Mouse (Mus musculus): ENCODE results near the gene Plekhs1.

Plekhs1 gene

DNA sequence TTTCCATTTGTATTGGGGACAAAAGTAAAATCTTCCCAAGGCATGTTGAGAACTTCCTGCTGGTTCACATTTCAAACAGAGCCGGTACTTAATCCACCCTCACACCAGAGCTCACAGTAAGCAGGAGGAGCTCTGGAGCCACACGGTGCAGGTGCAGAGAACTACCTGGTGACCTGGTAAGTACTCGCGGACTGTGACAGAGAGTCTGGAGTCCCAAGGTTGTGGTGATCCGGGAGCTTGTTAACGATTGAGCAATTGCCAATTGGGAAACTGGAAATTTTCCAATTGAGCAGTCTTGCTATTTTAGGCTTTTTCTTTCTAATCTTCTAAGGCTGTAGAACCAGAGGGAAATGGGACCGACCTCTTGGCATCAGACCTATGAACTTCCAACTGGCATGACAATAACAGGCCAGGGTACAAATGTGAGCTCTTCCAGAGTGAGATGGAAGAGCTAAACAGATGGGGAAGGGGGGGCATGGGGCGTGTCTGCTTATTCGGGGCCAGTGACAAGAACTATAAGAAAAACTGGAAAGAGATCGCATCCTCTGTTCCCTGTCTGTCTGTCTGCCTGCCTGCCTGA, at the start of gene Plekhs1:
Plekhs1 (plus strand) TSS at position 119 of the 580 bp plus-strand sequence.
- no peak for DNase-seq (ENCODE audit: extremely low read depth, low read depth, low spot score)

DNA sequence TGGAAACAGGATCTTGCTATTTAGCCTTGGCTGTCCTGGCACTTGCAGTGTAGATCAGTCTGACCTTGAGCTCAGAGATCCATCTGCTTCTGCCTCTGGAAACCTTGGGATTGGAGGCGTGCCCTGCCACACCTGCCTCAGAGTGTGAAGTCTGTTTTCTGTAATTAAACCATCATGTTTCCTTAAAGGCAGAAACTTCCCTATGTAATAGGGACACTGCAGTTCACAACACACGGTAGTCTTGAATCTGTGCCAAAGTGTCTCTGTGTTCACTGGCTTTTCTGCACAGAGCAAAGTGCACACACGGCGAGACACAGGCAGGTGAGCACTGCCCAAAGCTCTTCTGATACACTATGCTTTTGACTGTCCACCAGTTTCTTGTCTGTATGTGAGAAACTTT, 43.0 kb upstream of the Plekhs1 start:
- no peak for DNase-seq (ENCODE audit: extremely low read depth, low read depth, low spot score)

DNA sequence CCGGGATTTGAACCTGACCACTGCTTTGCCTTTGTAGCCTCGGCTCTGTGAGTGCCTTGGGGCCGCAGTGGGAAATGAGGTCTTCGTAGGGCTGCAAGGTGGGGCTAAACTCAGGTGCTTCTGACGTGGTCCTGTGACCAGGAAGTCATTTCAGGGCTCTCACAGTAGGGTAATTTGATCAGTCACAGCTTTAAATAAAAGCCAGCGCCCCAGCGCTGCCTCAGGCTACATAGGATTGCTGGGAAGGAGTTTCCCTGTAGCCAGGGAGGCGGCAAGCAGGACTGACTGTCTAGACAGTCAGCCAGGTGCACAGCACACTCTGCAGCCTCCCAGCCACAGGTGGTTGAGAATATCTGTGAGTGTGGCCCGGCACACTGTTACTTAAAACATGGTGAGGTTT, 42.0 kb upstream of the Plekhs1 start:
- DNase-seq (ENCODE audit: extremely low read depth, low read depth, low spot score), result no peak

DNA sequence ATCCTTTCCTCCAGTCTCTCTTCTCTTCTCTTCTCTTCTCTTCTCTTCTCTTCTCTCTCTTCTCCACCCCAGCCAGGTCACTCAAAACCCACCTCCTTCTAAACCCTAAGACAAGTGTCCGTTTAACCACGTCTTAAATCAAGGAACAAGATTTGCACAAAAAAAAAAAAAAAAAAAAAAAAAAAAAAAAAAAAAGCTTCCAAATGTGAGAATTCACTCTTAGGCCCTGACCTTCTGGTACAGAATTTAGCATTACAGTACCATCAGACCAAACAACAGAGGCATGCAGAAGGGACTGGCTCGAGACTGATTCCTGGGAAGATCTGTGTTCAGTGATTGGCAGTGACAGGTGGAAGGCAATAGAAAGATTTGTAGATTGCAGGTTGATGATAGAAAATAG, 41.1 kb upstream of the Plekhs1 start:
- DNase-seq (ENCODE audit: extremely low read depth, low read depth, low spot score), result no peak

DNA sequence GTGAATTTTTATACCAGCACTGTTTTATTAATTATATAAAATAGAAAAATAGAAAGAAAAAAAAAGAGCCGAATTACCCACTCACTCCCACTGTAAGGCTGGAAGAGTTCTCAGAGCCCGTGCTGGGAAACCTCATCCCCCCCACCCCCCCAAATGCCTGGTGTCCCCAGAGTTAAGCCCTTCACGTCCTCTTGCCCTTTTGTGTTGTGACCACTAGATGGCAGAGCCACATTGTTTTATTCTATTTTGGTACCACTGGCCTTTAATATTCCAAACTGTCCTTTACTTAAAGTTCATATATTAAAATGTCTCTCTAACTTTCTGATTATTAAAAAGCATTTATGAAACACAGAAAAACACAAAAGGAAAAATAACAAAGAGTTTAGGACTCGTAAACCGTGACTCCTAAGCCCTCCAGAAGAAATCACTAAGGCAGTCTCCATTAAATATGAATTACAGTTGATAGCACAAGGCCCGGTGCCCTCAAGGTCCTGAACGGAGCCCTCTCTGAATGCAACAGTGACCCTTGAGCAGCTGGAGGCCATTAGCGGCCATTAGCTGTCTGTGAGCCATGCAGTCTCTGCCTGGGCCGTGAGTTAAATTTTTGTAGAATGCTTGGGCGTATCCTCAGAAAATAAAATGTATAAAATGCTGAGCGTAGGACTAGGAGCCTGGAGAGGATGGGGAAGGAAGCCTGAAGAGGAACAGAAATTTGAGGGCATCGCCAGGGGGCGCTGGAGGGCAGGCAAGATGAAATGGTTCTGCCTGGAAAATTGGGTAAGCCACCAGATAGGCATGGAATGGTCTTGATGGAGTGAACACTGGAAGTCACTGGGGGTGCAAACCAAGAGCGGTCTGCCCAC, 38.7 kb upstream of the Plekhs1 start:
- DNase-seq (ENCODE audit: extremely low read depth, low read depth, low spot score), result no peak

DNA sequence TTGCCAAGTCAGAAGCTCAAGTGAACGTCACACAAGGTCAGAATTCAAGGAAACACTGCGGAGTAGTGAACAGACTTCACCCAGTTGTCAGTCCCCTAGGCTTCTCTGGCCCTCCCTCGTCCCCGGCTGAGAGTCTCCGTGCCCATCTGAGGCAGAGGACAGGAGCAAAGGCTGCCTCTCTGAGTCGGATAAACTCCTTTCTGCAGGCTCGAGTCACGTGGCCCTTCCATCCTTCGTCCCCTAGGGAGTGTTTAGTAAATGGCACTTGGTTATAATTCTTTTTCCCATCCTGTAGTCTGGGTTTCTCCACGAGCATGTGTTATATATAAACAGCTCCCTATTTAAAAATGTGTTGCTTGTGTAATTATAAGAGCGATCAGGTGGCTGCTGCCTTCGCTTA, 38.1 kb upstream of the Plekhs1 start:
- no peak for DNase-seq (ENCODE audit: extremely low read depth, low read depth, low spot score)

DNA sequence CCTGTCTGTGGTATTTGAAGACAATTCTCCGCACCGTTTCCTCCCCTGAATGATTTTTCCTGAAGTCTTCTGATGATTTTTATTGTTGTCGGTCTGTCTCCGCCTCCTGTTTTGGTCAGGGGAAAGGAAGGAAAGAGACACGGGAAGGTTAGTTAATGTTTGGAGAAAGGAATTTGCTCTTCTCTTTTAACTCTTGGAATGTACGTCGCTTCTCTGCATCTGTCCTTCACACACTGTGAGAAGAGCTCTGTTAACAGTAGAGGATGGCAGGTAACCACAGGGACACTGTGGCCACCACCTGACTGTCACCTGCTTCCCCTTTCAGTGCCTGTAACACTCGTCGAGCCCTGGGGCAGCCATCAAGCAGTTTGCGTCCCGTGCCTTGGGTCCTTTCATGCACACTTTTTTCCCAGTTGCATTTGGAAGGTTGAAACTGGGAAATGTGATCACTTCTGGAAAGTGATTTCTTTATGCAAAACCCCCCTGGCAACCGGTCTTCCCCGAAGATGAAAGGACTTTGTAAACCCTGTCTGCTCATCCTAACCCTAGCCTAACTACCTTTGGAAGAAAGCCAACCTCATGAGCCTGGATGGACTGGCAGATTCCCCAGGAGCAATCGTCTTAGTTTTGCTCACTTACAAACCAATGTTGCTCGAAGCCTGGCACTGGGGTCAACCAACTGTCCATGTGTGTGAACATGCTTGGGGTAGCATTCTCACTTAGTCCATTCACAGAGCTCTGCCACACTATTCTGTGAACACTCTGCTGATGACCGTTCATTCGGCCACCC, 36.6 kb upstream of the Plekhs1 start:
- DNase-seq (ENCODE audit: extremely low read depth, low read depth, low spot score), result no peak

DNA sequence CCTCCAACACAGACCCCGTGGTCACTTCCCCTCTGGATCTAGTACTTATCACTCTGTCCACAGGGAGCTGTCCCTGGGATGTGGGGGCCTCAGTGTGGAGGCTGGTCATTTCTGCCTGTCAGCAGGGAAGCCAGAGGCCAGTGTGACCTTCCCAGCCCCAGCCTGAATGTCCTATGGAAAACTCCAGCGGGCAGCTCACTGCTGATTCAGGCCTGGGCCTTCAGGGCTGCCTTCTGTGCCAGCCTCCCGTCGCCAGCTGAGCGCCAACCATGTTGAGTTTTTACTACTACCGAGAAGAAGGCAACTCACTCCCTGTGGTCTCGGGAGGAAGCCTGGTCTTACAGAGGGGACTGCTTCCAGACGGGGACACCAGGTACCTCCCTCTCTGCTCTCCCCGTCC, 35.9 kb upstream of the Plekhs1 start:
- no peak for DNase-seq (ENCODE audit: extremely low read depth, low read depth, low spot score)

DNA sequence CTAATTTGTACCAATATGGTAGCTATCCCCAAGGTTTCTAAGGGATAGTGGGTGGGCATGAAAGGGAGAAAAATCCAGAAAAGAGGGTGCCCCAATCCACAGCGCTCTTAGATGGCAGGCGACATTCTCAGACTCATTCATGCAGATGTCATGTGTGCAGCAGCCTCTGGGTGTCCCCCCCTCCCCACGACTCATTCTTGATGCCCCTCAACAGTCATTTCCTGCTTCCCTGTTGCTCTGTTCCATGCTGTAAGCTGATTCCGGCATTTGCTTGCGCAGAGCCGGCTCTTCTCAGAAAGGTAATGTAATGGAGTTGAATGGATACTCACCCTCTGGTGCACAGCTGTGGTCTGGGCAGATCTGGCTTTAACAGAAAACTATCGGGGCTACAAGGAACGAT, 31.1 kb upstream of the Plekhs1 start:
- DNase-seq (ENCODE audit: extremely low read depth, low read depth, low spot score), result no peak

DNA sequence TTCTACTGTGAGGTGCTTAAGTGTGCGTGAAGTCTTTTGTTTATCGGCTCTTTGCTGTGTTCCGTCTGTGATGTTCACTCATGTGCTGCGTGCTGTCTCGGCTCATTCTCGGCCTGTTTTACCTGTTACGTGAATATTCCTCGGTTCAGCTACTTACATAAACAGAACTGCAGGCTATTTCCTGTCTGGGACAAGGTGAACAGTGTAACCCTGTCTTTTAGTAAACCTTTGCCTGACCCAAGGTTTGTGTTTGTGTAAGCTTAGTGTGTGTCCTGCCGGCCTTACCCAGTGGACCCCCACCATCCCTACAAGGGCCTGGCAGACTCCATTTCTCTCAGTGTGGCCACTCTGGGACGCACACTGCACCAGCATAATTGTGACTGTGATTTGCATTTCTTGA, 28.7 kb upstream of the Plekhs1 start:
- DNase-seq (ENCODE audit: extremely low read depth, low read depth, low spot score), result no peak

DNA sequence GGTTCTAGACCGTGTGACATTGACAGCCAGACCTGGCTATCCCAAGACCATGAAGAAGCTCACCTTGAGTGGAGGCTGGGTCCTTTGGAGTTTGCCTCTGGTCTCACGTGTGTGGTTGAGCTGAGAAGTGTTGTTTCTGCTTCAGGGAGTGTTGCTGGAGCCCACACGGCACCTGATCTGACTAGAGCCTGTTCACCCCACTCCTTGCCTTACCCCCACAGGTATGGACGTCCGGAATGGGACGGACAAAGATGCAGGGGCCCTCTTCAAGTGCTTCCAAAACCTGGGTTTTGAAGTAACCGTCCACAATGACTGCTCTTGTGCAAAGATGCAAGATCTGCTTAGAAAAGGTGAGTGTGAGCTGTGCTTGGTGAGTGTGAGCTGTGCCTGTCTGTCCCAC, 27.9 kb upstream of the Plekhs1 start:
- DNase-seq (ENCODE audit: extremely low read depth, low read depth, low spot score), result no peak

DNA sequence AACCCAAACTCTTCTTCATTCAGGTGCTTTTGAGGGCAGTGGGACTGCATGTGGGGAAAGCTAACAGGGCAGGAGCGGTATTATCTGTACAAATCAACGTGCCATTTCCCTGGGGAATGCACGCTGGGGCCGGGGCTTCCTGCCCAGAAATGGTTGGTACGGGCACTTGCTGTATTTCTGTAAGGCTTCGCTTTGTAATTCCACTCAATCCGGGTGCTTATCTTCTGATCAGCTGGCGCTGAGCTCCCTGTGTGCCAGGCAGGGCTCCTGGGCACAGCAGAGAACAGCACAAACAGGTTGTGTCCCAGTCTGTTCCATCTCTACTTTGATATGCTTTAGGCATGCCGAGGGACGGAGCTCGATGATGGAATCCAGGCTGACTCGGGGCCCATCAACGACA, 25.1 kb upstream of the Plekhs1 start:
- DNase-seq (ENCODE audit: extremely low read depth, low read depth, low spot score), result peak; percentile 51

DNA sequence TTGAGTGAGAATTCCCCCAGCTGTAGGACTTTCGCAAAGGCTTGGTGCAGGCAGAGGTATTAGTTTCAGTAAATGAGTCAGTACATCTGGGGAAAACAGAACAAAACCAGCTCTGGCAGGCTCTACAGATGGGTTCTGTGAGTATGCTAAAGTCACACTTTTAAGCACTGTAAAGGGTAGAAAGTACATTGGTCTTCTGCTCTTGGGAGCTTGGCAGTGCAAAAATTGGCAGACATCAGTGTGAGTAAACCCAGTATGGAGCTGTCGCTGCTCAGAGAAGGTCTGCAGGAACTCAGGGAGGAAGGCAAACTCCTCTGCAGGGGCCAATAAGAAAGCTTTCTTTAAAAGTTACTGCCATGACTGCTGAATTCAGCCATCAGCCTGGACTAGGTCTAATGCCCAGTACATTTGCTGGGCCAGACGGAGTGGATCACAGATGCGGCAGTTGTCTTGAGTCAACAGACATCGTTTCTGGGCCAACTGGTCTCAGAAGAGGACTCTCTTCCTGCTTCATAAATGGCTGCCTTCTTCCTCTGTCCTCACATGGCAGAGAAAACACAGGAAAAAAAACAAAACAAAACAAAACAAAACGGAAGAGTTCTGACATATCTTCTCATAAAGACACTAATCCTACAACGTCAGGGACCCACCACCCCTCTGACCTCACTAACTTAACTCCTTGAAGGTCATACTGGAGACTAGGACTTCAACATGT, 22.9 kb upstream of the Plekhs1 start:
- DNase-seq (ENCODE audit: extremely low read depth, low read depth, low spot score), result no peak

DNA sequence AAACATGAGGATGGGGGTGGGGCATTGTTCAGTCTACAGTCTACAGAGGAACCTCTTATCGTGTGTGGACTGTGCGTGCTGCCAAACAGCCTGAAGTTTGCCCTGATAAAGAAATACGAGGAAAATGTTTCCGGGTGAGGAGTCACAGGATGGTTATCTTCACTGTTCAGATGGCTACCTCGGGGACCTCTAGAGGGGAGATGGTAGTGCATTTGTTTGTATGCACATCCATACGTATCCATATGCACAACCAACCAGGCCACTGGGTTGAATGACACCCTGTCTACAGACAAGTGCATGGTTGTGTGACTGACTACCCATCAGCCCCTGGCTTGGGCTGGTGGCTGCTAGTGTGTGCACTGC, 22.4 kb upstream of the Plekhs1 start:
- no peak for DNase-seq (ENCODE audit: extremely low read depth, low read depth, low spot score)

DNA sequence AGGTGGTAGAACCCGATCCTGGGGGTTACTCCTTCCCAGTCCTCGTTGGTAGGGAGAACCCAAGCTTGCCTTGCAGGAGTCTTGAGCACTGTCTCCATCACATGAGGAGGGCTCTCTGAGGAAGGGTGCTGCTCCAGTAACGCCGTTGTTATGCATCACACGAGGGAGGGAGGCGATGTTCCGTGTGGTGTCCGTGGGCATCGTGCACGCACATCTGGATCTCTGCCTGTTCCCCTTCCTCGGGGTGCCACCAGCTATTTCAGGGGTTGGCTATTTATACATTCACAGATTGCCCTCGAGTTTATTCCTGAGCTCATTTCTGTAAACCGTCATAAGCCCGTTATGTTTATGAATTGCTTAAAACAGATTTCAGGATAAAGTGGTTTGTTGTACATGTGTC, 18.0 kb upstream of the Plekhs1 start:
- no peak for DNase-seq (ENCODE audit: extremely low read depth, low read depth, low spot score)

DNA sequence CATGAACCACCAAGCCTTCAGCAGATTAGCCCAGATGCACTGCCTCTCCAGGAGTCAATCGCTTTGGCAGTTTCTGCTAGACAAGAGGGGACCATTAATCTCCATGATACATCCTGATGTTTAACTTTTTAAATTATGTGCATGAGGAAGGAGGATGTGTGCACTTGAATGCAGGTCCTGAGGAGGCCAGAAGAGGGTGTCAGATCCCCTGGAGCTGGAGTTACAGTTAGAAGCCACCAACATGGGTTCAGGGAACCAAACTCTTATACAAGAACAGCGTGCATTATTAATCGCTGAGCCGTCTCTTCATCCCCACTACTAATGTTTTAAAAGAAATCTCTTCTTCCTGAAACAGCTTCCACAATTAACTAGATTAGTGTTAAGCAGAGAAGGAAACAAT, 12.7 kb upstream of the Plekhs1 start:
- DNase-seq (ENCODE audit: extremely low read depth, low read depth, low spot score), result no peak

DNA sequence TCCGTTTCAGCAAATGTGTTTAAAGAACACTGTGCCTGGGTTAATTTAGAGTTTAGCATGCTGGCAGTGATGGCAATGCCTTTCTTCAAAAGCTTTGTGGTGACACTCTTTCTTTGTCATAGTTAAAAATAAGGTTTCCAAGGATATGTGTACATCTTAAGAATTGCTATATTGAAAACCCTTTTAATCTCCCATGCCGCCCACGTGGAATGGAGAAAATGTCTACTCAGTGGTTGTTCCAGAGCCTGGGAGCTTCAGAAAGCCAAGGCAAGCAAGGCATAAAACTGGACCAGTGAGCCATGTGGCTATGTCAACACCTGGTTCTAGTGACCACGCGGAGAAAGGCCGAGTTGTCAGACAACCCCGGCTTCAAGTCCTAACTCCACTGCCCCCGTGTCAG, 11.9 kb upstream of the Plekhs1 start:
- DNase-seq (ENCODE audit: extremely low read depth, low read depth, low spot score), result no peak

DNA sequence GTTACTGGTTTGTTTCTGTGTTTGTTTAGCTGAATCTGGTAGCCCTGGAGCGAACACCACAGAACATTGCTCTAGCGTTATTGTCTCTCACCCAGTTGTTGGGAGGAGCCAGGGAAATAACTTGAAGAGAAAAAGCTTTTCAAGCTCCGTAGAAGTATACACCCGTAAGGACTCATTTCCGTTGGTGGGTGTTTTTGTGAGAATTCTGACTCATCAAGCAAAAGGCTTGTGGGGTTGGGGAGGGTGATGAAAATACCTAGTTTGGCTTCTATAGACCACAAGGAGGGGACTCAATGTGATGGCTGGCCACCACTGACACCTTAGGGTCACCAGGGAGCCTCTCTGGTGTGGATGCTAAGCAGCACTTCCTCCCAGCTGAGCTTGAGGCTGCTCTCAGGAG, 10.5 kb upstream of the Plekhs1 start:
- no peak for DNase-seq (ENCODE audit: extremely low read depth, low read depth, low spot score)

DNA sequence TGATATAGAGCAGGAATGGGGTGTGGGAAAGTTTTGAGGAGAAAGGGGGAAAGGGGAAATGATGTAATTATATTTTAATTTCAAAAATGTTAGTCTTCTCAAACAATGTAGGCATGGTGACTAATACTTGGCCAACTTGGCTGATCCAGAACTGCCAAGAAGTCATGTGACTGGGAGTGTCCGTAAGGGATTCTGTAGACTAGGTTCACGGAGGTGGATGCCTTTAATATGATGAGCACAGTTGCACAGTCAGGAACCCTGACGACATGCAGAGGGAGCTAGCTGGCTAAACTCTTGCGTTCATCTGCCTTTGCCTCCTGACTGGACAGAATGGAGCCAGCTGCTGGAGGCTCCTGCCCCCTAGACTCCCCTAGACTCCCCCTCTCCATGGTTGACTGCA, 9.6 kb upstream of the Plekhs1 start:
- DNase-seq (ENCODE audit: extremely low read depth, low read depth, low spot score), result no peak

DNA sequence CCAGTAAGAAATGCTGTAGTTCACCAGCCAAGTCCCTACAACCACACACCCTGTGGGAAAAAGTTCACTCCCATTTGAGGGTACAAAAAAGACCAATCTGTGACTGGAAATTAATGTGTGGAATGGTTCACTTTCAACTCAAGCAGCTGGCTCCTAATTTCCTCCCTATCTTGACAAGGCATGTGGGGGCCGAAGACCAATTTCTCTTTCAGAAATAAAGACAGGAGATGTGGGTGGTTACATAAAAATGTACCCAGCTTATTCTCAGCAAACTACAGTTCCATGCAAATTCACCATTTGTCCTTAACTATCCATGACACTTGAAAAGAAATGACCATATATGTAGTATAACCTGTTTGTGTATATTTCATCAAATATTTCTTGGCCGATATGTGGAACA, 9.0 kb upstream of the Plekhs1 start:
- DNase-seq (ENCODE audit: extremely low read depth, low read depth, low spot score), result no peak

DNA sequence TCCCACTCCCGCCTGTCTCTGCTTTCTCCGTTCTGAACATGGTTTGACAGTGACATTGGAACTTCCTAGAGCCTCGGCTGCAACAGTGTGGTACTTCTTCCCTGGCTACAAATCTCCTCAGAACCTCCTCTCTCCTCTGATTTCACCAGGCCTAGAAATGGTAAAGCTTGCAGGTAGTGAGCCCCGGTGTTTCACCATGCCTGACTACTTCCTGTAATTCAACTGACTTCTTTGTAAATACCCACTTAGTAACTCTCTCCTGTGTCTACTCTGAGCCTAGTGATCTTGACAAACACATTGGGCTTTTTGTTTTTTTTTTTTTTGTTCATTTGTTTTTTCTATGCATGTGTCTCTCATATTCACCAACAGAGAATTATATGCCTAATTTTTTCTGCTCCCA, 6.6 kb upstream of the Plekhs1 start:
- DNase-seq (ENCODE audit: extremely low read depth, low read depth, low spot score), result no peak

DNA sequence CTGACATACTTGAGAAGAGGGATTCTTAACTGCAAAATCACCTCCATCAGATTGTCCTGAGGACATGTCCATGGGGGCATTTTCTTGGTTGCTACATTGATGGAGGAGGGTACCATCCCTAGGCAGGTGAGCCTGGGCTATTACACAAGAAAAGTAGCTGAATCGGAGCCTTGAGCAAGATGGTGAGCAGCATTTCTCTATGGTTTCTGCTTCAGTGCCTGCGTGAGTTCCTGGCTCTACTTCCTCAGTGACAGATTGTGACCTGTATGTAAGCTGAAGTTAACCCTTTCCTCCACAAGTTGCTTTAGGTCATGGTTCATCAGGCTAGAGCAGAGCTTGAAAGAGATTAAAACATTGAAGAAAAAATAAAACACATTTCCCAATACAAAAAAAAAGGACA, 6.1 kb upstream of the Plekhs1 start:
- DNase-seq (ENCODE audit: extremely low read depth, low read depth, low spot score), result no peak

Data from fat pad, adult 2 months (tissue).